Mouse (Mus musculus): ENCODE measurements around the gene Rgs3.
A peak's percentile ranks its signal among the peaks of the same experiment; 100 is the strongest.

The Rgs3 gene

DNA sequence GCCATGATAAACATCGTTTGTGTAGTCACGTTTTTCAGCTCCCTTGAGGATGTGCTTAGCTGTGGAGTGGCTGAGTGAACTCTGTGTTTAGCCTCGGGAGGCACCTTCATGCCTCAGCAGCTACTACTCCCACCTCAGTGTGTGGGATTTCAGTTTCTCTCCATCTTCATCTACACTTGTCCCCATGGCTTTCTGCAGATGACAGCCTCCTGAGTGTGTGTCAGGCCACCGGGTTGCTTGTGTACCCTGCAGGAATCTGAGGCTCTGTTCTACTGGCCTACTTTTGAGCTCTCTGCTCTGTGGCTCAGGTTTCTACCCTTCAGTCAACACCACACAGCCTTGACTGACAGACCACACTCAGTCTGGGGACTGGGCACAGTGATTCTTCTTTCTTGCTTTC lies 151.9 kb downstream of the Rgs3 start:
- DNase-seq (ENCODE audit: extremely low read depth, low read depth, low spot score): no peak

DNA sequence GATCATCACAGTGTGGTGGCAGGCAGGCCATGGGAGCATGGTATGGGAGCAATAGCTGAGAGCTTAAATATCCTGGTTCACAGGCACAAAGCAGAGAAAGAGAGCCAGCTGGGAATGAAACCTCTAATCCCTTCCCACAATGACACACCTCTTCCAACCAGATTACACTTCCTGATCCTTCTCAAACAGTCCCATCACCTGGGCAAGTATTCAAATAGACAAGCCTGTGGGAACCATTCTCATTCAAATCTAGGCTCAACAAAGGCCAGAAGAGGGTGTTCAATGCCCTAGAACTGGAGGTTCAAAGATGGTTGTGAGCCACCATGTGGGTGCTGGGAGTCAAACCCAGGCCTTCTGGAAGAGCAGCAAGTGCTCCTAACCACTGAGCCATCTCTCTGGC lies 161.2 kb downstream of the Rgs3 start:
- no peak for DNase-seq (ENCODE audit: extremely low read depth, low read depth, low spot score)

DNA sequence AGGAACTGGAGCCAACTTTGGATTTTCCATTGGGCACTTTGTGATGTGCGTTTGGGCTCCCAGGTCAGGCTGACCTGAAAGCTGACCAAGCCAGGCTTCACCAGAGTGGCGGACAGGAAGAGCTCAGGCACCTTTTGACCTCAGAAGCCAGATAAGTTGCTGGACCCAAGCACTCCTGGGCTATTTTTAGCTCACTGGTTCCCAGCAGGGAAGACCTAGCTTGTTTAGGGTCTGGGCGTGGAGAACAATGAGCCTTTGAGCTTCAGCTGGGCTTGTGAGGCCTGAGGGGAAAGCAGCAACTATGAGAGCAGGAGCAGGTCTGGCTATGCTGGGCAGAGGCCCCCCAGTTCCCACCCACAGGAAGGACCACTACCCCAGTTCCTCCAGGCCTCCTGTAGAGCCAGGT lies 162.4 kb downstream of the Rgs3 start:
- no peak for DNase-seq (ENCODE audit: extremely low read depth, low read depth, low spot score)

DNA sequence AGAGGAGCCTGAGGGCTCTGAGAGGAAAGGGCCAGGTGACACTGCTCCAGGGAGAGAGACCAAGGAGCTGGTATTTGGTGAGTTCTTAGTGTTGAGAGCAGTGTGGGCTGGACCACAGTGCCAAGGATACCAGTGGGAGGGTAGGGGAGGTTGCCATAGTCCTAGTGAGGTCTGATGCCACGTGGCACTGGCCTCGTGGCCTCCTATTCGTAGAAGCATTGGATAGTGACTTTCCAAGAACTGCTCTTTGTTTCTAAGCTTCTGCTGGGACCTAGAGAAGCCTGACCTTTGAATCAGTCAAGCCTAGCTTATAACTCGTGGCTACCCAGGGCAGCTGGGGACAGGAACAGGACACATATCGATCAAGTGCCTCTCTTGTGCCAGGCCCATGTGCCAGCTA lies 164.1 kb downstream of the Rgs3 start:
- no peak for DNase-seq (ENCODE audit: extremely low read depth, low read depth, low spot score)

DNA sequence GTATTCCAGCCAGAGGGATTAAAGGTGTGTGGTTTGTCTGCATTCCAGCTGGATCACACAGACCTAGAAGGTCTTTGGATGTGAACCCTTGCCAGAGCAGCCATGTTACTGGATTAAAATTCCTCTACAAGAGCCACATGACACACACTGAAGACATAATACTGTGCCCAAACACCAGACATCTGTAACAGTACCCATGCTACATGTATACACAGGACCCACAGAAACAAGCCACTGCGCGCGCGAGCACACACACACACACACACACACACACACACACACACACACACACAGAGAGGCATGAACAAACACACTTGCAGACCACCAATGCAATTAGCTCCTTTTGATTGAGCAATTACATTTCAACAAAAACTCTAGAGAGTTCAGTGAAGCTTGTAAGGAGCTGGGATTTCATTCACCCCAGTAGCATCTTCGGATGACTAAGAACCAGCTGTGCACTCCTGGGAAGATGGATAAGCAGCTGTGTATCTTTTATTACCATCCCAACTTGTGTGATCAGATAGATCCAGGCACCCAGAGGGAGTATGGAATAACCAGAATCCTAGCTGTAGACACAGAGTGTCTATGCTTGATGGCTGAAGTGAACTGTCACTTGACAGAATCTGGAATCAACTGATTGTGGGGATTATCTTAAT lies 166.8 kb downstream of the Rgs3 start:
- peak; percentile 16 for DNase-seq (ENCODE audit: extremely low read depth, low read depth, low spot score)

DNA sequence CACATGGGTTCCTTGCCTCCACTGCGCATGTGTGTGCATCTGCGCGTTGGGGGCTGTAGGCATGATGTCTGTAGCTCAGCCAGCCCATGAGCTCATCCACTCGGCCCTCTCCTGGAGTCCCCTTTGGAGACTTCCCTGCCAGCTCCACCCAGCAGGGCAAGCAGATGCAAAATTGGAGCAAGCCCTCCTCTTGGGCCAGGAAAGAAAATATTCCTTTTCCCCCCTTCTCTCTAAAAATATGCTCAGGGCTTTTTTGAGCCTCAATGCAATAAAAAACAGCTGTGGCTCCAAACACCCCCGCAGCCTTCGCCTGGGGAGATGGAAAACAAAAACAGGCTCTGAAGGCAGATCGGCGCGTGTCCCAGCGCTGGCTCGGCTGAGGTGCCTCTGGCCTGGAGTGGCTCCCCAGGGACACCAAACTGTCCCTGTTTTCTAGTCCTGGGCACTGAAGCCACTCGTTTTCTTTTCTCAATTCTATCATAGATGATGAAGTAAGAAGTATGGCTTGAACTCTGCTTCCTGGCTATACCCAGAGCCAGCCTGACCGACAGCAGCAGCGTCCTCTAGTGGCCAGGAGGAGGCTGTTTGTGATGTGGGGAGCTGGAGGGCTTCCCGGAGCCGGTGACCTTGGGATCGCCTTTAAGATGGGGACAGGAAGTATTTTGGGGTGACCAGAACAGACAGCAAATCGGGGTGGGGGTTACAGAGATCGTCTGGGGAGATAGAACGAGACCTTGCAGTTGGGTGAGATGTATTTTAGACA lies 168.1 kb downstream of the Rgs3 start:
- DNase-seq (ENCODE audit: extremely low read depth, low read depth, low spot score): no peak

DNA sequence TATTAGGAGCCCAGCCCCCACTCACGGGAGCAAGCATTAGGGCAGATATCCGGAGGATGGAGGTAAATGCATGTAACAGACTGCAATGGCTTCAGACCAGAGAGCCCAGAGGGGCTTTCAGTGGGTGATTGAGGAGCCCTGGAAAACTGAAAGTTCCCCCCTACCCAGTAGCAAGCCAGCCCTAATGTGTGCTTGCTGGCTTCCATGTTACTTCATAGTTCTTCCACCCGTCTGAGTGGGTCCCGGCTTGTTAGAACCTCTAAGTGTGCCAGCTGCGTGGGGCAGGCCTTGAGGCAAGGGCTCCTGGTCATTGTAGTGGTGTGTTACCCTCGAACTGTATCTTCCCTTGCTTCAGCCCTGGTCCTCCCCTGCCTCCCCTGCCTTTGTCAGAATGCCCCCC lies 168.8 kb downstream of the Rgs3 start:
- DNase-seq (ENCODE audit: extremely low read depth, low read depth, low spot score): no peak

DNA sequence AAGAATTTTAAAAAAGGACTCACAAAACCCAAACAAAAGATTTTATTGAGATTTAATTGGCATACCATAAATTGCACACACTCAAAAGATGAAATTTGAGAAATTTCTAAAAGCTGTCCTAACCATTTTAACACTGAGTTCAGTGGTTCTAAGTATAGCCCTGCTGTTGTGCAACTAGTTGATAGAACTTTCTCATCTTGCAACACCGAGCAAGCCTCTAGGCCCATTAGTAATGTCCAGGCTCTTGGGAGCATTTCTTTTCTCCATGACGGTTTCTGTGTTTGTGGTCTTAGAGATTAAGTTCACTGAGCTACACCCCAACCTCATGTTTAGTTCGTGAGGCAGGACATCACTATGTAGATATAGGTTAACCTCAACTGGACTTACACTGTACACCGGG lies 169.5 kb downstream of the Rgs3 start:
- DNase-seq (ENCODE audit: extremely low read depth, low read depth, low spot score): no peak

DNA sequence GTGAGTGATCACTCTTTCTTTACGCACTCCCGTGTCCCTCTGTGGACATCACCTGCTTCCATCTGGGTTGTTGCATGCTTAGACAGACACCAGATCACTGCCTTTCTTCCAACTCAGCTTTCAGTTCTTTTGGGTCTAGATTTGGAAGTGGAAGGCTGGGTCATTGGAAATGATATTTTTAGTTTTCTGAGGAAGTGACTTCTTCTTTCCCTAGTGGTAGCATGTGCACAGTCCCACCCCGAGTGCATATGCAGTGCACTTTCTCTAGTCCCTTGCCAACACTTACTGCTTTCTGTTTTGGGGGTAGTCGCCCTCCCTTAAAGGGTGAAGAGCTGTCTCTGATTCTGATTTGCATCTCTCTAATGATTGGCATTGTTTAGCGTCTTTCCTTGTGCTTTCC lies 170.3 kb downstream of the Rgs3 start:
- DNase-seq (ENCODE audit: extremely low read depth, low read depth, low spot score): no peak

DNA sequence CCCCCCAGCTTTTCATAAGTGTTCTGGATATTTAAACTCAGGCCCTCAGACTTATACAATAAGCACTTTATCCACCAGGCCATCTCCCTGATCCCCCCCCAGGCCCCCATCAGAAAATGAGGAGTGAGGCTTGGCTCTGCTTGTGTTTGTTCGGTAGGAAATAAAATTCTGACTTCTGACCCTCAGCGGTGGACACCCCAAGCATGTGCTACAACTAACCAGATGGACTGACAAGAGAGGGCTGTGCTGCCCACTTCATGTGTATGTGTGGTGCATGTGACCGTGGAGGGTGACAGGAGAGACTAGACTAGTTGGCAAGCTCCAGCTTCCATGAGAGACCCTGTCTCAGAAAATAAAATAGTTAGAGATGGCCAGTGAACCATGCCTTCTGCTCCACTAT lies 171.2 kb downstream of the Rgs3 start:
- no peak for DNase-seq (ENCODE audit: extremely low read depth, low read depth, low spot score)

DNA sequence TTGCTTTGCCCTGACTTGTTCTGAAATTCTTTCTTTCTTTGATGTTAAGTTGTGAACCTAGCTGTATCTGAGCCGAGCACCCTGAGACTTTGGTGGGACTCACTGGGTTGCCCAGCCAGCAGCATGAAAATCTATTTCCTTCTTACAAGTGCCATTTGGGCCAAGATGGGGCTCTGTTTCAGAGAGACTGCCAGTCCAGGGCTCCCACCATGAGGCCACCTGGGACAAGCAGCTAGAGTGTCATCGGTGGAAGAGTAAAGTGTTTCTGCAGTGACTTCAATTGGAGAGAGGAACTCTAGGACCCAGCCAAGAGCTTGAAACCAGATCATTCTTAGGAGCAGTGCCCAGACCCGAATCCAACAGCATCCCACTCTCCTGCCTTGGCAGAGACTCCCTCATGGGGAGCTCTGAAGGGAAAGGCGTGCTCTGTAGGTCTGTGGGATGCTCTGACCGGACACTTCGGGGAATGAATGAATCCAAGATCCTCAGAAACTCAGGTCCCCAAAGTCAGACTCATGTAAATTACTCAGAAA lies 171.9 kb downstream of the Rgs3 start:
- DNase-seq (ENCODE audit: extremely low read depth, low read depth, low spot score): no peak

DNA sequence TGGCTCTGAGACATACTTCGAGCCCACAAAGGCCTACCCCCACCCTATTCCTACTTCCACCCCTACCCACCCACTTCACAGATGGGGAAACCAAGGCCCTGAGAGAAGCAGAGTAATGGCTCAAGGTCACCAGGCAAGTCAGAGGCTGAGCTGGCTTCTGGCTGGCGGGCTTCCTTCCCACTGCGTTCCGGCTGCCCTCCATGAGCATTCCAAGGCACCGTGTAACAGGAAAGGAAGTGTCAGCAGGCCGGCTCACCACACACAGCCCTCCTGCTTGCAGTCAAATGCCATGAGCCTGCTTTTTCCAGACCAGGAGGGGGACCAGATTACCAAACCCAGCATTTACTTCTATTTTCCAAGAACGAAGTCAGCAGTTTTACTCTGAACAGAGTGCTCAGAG lies 172.4 kb downstream of the Rgs3 start:
- DNase-seq (ENCODE audit: extremely low read depth, low read depth, low spot score): no peak

DNA sequence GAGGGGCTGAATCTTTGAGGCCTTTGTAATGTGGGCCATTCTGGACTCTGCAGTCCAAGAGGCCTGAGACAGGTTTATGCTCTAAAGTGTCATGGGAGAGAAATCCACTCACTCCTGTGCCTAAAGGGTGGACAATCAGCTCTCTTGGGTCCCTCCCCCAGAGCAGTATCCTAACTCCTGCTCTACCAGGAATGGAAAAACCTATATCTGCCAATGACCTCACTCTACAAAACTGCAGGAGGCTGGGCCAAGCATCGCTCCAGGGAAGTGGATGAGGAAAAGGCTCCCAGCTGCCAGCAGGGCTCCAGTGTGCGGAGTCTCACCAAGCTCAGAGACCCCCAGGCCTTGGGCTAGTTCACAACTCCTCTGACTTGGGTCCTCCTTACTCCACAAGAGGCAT lies 173.2 kb downstream of the Rgs3 start:
- DNase-seq (ENCODE audit: extremely low read depth, low read depth, low spot score): no peak

DNA sequence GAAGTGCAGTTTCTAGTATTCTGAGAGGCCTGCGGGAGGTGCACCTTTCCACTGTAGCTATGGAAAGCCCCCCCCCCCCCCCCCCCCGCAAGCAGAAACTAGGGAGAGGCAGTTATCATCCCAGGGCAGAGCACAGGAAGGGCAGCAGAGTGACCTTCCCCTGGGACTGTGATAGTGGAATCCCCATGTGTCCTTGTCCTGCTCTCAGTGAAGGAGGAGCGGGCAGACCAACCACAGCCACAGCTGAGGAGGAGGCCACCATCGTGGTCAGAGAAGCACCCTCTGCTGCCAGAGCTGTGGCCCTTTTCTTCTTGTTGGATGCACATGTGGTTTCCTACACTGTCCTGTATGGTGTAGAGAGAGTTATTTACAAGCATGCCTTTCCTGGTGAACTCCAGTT lies 174.3 kb downstream of the Rgs3 start:
- no peak for DNase-seq (ENCODE audit: extremely low read depth, low read depth, low spot score)

DNA sequence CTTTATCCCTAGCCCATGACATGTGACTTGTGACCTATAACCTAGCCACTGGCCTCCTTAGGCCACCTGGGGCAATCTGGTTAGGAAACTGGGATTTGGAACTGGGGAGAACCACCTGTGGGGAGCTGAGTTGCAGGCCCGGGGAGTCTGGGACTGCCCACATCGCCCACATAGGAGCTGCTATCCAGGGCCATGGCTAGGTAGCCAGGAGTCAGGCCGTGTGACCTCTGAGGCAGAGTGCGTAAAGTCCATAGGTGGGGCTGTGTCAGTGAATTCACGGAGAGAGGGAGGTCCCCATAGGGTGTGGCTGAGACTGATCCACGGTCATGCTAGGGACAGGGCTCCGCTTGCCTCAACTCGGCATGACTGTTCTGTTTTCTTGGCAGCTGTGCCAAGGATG lies 175.6 kb downstream of the Rgs3 start:
- DNase-seq (ENCODE audit: extremely low read depth, low read depth, low spot score): no peak

DNA sequence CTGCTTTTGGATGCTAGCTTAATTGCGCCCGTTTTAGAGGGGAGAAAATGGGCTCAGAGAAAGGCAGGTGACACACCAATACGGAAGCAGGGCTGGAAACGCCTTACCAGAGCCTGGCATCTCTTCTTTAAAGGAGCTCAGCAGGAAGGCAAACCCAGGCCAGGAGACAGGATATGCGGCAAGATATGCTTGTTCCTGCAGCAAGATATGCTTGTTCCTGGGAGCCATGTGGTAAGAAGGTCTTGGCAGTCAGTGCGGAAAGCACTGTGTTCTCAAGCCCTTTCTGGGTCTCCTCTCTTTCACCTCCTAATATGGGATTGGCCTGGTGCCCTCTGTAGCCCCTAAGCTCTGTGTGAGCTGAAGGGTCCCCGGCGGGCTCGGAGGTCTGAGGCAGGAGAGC lies 176.2 kb downstream of the Rgs3 start:
- DNase-seq (ENCODE audit: extremely low read depth, low read depth, low spot score): no peak

DNA sequence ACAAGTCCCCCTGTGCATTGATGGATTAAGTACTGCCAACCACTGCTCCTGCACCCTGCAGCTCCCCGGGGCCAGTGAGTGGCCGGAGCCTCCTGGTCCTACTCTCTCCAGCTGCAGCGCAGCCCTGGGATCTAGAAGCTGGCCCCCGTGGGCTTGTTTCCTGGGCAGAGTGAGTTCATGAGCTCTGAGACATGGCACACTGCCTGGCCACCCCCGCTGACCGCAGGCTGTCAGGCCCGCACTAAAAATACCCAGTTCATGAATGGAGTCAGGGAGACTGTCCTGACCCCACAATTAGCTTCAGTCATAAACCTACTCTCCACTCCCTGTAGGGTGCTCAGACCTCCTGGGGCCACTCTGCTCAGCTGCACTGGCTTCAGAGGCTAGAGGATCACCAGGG lies 176.8 kb downstream of the Rgs3 start:
- DNase-seq (ENCODE audit: extremely low read depth, low read depth, low spot score): no peak

DNA sequence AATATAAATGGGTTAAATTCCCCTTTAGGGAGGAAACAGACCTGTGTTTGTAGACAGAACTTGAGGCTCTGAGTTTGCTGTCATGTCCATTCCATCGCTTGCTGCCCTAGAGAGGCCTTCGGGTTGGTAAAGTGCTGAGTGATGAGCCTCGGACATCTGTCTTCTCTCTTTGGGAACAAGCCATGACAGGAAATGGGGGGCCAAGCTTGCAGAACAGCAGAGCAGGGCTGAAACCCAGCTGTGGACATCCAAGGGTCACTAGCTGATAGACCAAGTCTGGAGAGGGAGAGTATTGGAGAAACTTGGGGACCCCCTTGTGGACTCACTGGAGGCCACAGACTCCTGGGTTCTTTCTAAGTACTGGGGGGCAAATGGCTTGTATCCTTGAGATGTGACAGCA lies 177.3 kb downstream of the Rgs3 start:
- no peak for DNase-seq (ENCODE audit: extremely low read depth, low read depth, low spot score)

DNA sequence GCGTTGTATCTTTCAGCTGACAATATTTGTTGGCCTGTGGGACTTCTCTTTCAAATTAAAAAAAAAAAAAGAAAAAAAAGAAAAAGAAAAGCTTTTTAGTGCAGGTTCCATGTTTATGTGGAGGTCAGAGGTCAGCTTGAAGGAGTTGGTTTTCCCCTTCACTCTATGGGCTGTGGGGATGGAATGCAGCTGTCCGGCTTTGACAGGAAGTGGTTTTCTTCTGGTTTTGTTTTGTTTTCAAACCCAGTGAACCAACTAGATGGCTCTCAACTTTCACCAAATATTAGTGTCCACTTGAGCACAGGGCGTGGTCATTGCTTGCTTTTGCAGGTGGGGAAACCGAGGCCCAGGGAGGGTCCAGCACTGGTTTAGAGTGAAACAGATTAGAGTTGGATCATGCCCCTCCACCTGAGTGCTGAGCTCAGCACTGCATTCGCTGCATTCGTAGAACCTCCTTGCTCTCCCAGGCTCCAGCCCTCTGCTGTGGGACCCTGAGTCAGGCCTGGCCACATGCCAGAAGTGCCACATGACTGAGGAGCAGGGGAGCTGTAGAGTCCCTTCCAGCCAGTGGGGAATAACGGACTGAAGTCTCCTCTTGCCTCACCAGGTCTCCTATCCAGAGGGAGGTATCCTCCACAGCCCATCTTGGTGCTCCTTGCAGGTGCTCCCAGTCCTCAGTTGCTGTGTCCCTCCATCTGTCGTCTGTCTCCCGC lies 178.5 kb downstream of the Rgs3 start:
- DNase-seq (ENCODE audit: extremely low read depth, low read depth, low spot score): no peak

DNA sequence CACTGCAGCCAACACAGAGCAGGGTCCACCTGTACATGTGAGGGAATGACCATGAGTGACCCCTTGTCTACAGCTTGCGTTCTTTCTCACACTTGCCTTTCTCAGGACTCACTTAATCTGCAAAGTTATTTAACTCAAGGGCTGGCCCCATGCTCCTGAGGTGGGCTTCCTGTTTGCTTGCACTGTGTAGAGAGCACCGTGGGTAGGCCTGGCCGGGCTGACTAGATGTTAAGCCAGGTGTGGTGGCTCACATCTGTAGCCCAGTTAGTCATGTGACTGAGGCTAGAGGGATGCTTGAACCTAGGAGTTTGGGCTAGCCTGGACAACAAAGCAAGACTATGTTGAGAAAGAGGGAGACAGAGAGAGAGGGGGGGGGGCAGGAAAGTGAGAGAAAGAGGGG lies 179.3 kb downstream of the Rgs3 start:
- DNase-seq (ENCODE audit: extremely low read depth, low read depth, low spot score): no peak

DNA sequence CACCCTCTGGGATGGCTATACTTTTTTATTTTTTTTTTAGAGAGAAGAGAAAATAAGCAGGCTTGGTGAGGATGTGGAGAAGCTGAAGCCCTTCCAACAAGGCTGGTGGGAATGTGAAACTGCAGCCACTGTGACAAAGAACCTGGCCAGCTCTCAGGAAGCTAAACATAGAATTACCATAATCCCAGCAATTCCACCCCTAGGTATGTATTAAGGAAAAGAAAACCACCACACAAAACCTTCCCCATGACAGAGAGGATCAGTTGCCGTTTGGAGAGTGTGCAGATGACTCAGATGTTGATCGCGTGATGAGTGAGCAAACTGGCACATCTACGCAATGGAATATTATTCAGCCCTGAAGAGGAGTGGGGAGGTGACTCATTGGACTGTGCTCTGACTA lies 179.9 kb downstream of the Rgs3 start:
- DNase-seq (ENCODE audit: extremely low read depth, low read depth, low spot score): no peak
